Mouse (Mus musculus): Measurements from ENCODE around the gene Olfr1341. TPM values are rescaled to one million over a fixed set of nuclear protein-coding genes. Genes with fewer than 3 reads are reported as not detected.
A peak's percentile ranks its signal among the peaks of the same experiment; 100 is the strongest.

The Olfr1341 gene
- polyA plus RNA-seq (2016; fragmentation: Nextera tagmentation; extraction: Ambion mirVana), result not detected in 2 replicates

DNA sequence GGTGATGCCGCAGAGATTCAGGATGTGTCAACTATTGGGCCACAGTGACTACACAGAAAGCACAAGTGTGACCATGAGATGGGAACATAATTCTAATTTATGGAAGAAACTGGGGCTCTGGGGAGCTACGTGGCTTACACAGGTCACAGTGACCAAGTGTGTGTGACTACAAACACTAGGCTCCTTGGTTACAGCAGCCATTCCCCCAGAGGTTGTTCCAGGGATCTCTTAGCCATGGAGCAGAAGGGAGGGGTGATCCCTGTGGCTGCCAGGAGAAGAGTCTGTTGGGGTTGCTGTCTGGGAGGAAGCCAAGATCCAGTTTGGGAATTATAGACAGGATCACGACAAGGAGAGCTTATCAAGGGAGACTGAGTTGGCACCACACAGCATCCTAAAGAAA lies at the start of gene Olfr1341:
TSS of gene Olfr1341 (plus strand) at position 301 of the 400 bp plus-strand sequence.
- no peak for ATAC-seq (ENCODE audit: low FRiP score, low read depth)
- no peaks in the 10 kb centered on the region for H3K36me3 ChIP-seq
- no peak within 1 kb of the TSS for H3K4me2 ChIP-seq (replicated peaks)
- no peaks in the 10 kb centered on the region for H3K4me1 ChIP-seq
- no peak within 1 kb of the TSS for H3K4me3 ChIP-seq
- 81% methylated on average over 3 of the region's 3 CpGs for WGBS
- no peaks in the 10 kb centered on the region for H3K27me3 ChIP-seq (replicated peaks)
- no peaks in the 10 kb centered on the region for H3K9me3 ChIP-seq
- H3K27ac ChIP-seq, result no peak within 1 kb of the TSS
- H3K9ac ChIP-seq, result no peak within 1 kb of the TSS

GRCm38 (mm10) chr4:118658652-118659051 lies 44.7 kb upstream of the Olfr1341 start, which contains the start of gene Olfr62:
Gene Olfr62, plus strand, starts transcription at chr4:118658952.
- Histone ChIP-seq H3K36me3 (no peaks in the 10 kb centered on the region), H3K4me1 (no peaks in the 10 kb centered on the region), H3K4me2 (replicated peaks) (no peak within 1 kb of the TSS), H3K9me3 (no peaks in the 10 kb centered on the region), H3K4me3 (no peak within 1 kb of the TSS), H3K27me3 (replicated peaks) (no peaks in the 10 kb centered on the region), H3K27ac (no peak within 1 kb of the TSS), H3K9ac (no peak within 1 kb of the TSS)
- ATAC-seq (ENCODE audit: low FRiP score, low read depth), result no peak

- Histone ChIP-seq H3K9me3 (no peaks in the 10 kb centered on the region), H3K4me1 (no peaks in the 10 kb centered on the region), H3K9ac (no peak overlapping the region), H3K27ac (no peak overlapping the region), H3K4me3 (no peak overlapping the region), H3K4me2 (replicated peaks) (no peak overlapping the region), H3K36me3 (no peaks in the 10 kb centered on the region), H3K27me3 (replicated peaks) (no peaks in the 10 kb centered on the region)
- no peak for ATAC-seq (ENCODE audit: low FRiP score, low read depth)
- WGBS, result 79% methylated on average over 2 of the region's 2 CpGs
Observed at GRCm38 (mm10) chr4:118687086-118687485, 16.2 kb upstream of the Olfr1341 start.

DNA sequence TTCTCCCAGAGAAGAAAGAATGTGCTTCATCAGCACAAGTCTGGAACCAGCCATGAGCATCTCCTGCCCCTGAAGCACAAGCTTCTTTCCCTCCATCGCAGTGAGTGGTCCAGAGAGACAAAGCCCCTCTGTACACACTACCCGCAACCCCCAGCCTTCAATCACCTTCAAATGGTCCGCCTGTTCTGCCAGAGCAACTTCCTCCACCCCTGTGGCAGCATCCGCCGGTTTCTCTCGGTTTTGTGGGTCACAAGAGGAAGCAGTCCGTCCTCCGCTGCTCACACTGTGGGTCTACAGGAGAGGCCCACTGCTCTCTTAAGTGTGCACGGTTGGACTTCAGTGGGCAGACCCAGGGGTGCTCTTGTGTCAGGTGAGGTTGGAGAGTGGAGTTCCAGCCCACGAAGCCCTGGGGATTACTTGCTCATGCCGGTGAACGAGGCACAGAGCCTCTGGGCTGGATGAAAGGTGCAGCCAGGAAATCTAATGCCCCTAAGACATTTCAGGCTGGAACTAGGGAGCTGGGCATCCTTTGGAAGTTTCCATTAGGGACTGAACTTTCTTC lies 10.8 kb upstream of the Olfr1341 start, which contains the start of gene Olfr1342:
TSS of gene Olfr1342 (minus strand) at position 345 of the 562 bp plus-strand sequence.
- H3K9ac ChIP-seq, result no peak within 1 kb of the TSS
- no peak within 1 kb of the TSS for H3K27ac ChIP-seq
- 60% methylated on average over 12 of the region's 12 CpGs for WGBS

GRCm38 (mm10) chr4:118693812-118694211 lies 9.5 kb upstream of the Olfr1341 start:
- no peak for ATAC-seq (ENCODE audit: low FRiP score, low read depth)
- no peaks in the 10 kb centered on the region for H3K36me3 ChIP-seq
- H3K4me3 ChIP-seq, result no peak overlapping the region
- H3K27ac ChIP-seq, result no peak overlapping the region
- H3K4me1 ChIP-seq, result no peaks in the 10 kb centered on the region; the same call in 1 of the 2 replicates
- H3K27me3 ChIP-seq (replicated peaks), result no peaks in the 10 kb centered on the region
- no peaks in the 10 kb centered on the region for H3K9me3 ChIP-seq
- WGBS, result 43% methylated on average over 2 of the region's 2 CpGs
- H3K4me2 ChIP-seq (replicated peaks), result no peak overlapping the region
- H3K9ac ChIP-seq, result no peak overlapping the region

More for the DNA sequence above, 10.8 kb upstream of the Olfr1341 start, which contains the start of gene Olfr1342:
- no peak within 1 kb of the TSS for H3K4me3 ChIP-seq
- no peaks in the 10 kb centered on the region for H3K27me3 ChIP-seq (replicated peaks)
- H3K36me3 ChIP-seq, result no peaks in the 10 kb centered on the region
- no peak for ATAC-seq (ENCODE audit: low FRiP score, low read depth)
- H3K4me1 ChIP-seq, result no peaks in the 10 kb centered on the region; the same call in 1 of the 2 replicates
- H3K9me3 ChIP-seq, result no peaks in the 10 kb centered on the region
- no peak within 1 kb of the TSS for H3K4me2 ChIP-seq (replicated peaks)

- no peak overlapping the region for H3K27ac ChIP-seq
Observed at GRCm38 (mm10) chr4:118708086-118708485, 4.8 kb downstream of the Olfr1341 start.

DNA sequence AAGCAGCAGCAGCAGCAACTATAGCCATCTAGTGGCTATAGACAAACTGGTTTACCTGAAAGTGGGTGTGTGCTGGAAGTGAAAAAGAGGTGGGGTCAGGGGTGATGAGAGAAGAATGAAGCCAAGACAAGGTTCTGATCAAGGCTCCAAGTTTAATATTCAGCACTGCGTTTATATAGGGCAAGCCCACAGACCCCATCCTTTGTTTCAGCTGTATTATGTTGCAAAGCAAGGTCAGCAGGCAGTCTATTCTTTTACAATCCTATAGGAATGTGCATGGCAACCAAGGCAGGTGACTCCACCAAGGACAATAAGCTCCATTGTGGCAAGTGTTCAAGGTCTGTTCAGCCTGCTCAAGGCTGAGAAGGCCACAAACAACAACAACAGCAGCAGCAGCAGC lies 8.3 kb downstream of the Olfr1341 start:
- H3K27me3 ChIP-seq (replicated peaks), result no peaks in the 10 kb centered on the region
- H3K36me3 ChIP-seq, result no peaks in the 10 kb centered on the region
- 32% methylated on average over 1 of the region's 1 CpGs for whole genome bisulfite sequencing
- no peak overlapping the region for H3K27ac ChIP-seq
- no peaks in the 10 kb centered on the region for H3K4me1 ChIP-seq
- H3K4me2 ChIP-seq (replicated peaks), result no peak overlapping the region
- no peak for ATAC-seq (ENCODE audit: low FRiP score, low read depth)
- H3K4me3 ChIP-seq, result no peak overlapping the region
- H3K9ac ChIP-seq, result no peak overlapping the region
- H3K9me3 ChIP-seq, result no peaks in the 10 kb centered on the region

More at GRCm38 (mm10) chr4:118708086-118708485, 4.8 kb downstream of the Olfr1341 start:
- Histone ChIP-seq H3K9me3 (no peaks in the 10 kb centered on the region), H3K4me1 (no peaks in the 10 kb centered on the region), H3K27me3 (replicated peaks) (no peaks in the 10 kb centered on the region), H3K4me2 (replicated peaks) (no peak overlapping the region), H3K4me3 (no peak overlapping the region), H3K9ac (no peak overlapping the region), H3K36me3 (no peaks in the 10 kb centered on the region)
- no peak for ATAC-seq (ENCODE audit: low FRiP score, low read depth)
- WGBS, result 76% methylated on average over 5 of the region's 5 CpGs

GRCm38 (mm10) chr4:118719838-118720237 lies 16.5 kb downstream of the Olfr1341 start, which contains the start of gene Olfr1340:
Gene Olfr1340, plus strand, starts transcription at chr4:118720138.
- no peaks in the 10 kb centered on the region for H3K4me1 ChIP-seq
- no peak within 1 kb of the TSS for H3K4me2 ChIP-seq (replicated peaks)
- no peak within 1 kb of the TSS for H3K4me3 ChIP-seq
- H3K9ac ChIP-seq, result no peak within 1 kb of the TSS
- no peaks in the 10 kb centered on the region for H3K36me3 ChIP-seq
- H3K27me3 ChIP-seq (replicated peaks), result no peaks in the 10 kb centered on the region
- H3K27ac ChIP-seq, result no peak within 1 kb of the TSS
- H3K9me3 ChIP-seq, result no peaks in the 10 kb centered on the region
- no peak for ATAC-seq (ENCODE audit: low FRiP score, low read depth)

DNA sequence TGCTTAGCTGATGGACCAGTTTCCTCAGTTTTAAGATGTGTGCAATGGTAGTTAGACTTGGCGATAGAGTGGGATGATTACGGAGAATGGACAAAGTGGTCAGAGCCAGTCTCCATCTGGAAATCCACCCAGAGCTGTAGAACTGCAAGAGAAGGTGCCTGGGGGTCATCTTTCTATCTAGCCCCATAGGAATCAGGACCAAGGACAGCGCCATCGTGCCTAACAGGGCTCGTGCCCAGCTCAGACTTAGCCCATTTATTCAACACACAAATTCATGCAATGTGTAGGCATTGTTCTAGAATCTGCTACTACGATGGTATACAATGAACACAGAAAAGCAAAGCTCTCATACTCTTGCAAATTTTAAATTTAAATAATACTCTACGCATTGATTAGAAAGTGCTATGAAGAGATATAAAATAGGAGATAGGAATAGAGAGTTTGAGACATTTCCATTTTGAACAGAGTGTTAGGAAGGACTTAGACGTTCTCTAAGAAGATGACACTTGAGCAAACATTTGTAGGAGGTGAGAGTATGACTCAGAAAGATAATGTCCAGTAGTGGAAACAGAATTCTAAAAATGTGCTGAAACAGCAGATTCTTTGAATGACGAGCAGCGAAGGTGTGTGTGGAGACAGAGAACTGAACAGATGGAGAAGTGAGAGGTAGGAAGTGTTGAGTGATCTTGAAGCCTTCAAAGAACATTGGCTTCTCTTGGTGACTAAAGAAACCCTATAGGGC lies 18.6 kb downstream of the Olfr1341 start:
- Histone ChIP-seq H3K4me3 (no peak overlapping the region), H3K9me3 (no peaks in the 10 kb centered on the region), H3K27ac (no peak overlapping the region), H3K27me3 (replicated peaks) (no peaks in the 10 kb centered on the region), H3K4me1 (no peaks in the 10 kb centered on the region), H3K9ac (no peak overlapping the region), H3K36me3 (no peaks in the 10 kb centered on the region), H3K4me2 (replicated peaks) (no peak overlapping the region)
- 55% methylated on average over 10 of the region's 10 CpGs for WGBS
- ATAC-seq (ENCODE audit: low FRiP score, low read depth), result no peak

GRCm38 (mm10) chr4:118731875-118732274 lies 28.6 kb downstream of the Olfr1341 start, which contains the start of gene Olfr1339:
Gene Olfr1339, plus strand, starts transcription at chr4:118732175.
- no peak within 1 kb of the TSS for H3K27ac ChIP-seq
- no peaks in the 10 kb centered on the region for H3K4me1 ChIP-seq
- WGBS, result 100% methylated on average over 1 of the region's 1 CpGs
- no peak within 1 kb of the TSS for H3K9ac ChIP-seq
- ATAC-seq (ENCODE audit: low FRiP score, low read depth), result no peak
- H3K9me3 ChIP-seq, result no peaks in the 10 kb centered on the region
- H3K4me3 ChIP-seq, result no peak within 1 kb of the TSS
- H3K36me3 ChIP-seq, result no peaks in the 10 kb centered on the region
- H3K27me3 ChIP-seq (replicated peaks), result no peaks in the 10 kb centered on the region
- H3K4me2 ChIP-seq (replicated peaks), result no peak within 1 kb of the TSS

- WGBS, result 68% methylated on average over 3 of the region's 3 CpGs
- no peak for ATAC-seq (ENCODE audit: low FRiP score, low read depth)
- H3K9ac ChIP-seq, result no peak overlapping the region
Observed at GRCm38 (mm10) chr4:118739574-118739973, 36.3 kb downstream of the Olfr1341 start.

DNA sequence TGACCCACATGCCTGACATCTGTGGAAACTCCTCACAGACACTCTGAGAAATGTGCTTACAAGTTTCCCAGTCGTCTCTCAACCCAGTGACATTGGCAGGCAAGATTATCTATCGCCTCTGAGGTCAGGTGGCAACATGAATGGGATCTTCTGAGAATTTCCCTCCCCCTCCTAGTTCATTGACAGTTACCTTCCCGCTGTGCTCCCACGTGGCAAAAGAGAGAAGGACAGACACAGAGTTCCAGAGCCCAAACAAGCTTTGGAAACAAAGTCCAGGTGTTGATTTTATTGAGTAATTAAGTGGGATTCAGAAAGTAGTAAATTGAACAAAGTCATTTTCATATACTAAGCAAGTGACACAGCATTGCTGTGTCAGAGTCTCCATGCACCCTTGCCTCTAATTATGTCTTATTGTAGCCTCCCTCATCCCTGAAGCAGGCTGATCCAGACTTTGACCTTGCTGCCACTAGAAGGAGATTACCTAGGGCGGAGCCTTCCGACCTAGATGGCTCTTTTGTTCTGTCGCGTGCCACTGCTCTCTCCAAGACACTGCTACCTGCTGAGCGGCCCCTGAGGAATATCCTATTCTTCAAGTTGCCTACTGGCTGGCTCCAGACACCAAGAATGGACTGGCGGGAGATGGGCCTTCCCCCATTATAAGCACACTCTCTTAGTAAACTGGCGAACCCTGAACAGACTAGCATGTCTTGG lies 37.8 kb downstream of the Olfr1341 start:
- H3K4me1 ChIP-seq, result no peaks in the 10 kb centered on the region
- H3K9me3 ChIP-seq, result 0 out of 2 replicates have a peak, but pooled peaks cover 1% of the 10 kb centered on the region
- no peak overlapping the region for H3K4me3 ChIP-seq
- H3K27me3 ChIP-seq (replicated peaks), result peaks cover 17% of the 10 kb centered on the region
- ATAC-seq (ENCODE audit: low FRiP score, low read depth), result no peak
- no peak overlapping the region for H3K9ac ChIP-seq
- no peak overlapping the region for H3K27ac ChIP-seq
- WGBS, result 5% methylated on average over 11 of the region's 11 CpGs
- peak overlapping the region; percentile 32 for H3K4me2 ChIP-seq (replicated peaks)
- H3K36me3 ChIP-seq, result no peaks in the 10 kb centered on the region

More at GRCm38 (mm10) chr4:118739574-118739973, 36.3 kb downstream of the Olfr1341 start:
- Histone ChIP-seq H3K27me3 (replicated peaks) (peaks cover 17% of the 10 kb centered on the region), H3K9me3 (no peaks in the 10 kb centered on the region), H3K36me3 (no peaks in the 10 kb centered on the region), H3K4me1 (no peaks in the 10 kb centered on the region), H3K4me3 (no peak overlapping the region), H3K27ac (no peak overlapping the region), H3K4me2 (replicated peaks) (no peak overlapping the region)

Measured in neural tube, embryonic 12.5 days (tissue).